20 mouse cellular contexts compared by ENCODE assay signal in genomic region chr14:17781921-17782320, GRCm38 (mm10).
"Had no signal": no experiment of that assay in that cellular context is flagged by ENCODE, and none has a peak within 500 bp of the region (broad histone marks: within the 10 kb centered on the region; RNA-seq: fewer than 3 reads in every experiment).

No protein-coding gene starts in this region.

- DNase-seq: kidney, postnatal 25 days; layer of hippocampus, adult 9-11 months; liver; lung, adult 18-20 months; right cerebral cortex, adult 18-20 months; right cerebral cortex, postnatal 14 days; right cerebral cortex, postnatal 4 days; thymus, postnatal 25 days had no signal

- H3K27ac ChIP-seq: kidney, postnatal 0 days; layer of hippocampus, adult 2 months; limb, embryonic 12.5 days; liver, embryonic 12.5 days; liver, embryonic 15.5 days; lung, embryonic 15.5 days; macrophage; midbrain, embryonic 12.5 days; midbrain, embryonic 15.5 days; neural tube, embryonic 12.5 days; neural tube, embryonic 15.5 days; stomach, postnatal 0 days had no signal

- H3K4me3 ChIP-seq: layer of hippocampus, adult 2 months; limb, embryonic 12.5 days; liver, embryonic 12.5 days; liver, embryonic 15.5 days; lung, embryonic 15.5 days; midbrain, embryonic 12.5 days; midbrain, embryonic 15.5 days; neural tube, embryonic 12.5 days; neural tube, embryonic 15.5 days had no signal

- H3K9me3 ChIP-seq: limb, embryonic 12.5 days; liver, embryonic 12.5 days; liver, embryonic 15.5 days; lung, embryonic 15.5 days; midbrain, embryonic 12.5 days; midbrain, embryonic 15.5 days; neural tube, embryonic 12.5 days; neural tube, embryonic 15.5 days had no signal

- H3K4me2 ChIP-seq: limb, embryonic 12.5 days; liver, embryonic 12.5 days; liver, embryonic 15.5 days; lung, embryonic 15.5 days; midbrain, embryonic 12.5 days; midbrain, embryonic 15.5 days; neural tube, embryonic 12.5 days; neural tube, embryonic 15.5 days had no signal

- H3K4me1 ChIP-seq: liver, embryonic 12.5 days; lung, embryonic 15.5 days; midbrain, embryonic 12.5 days; midbrain, embryonic 15.5 days; neural tube, embryonic 12.5 days; neural tube, embryonic 15.5 days had no signal

- H3K27me3 ChIP-seq: limb, embryonic 12.5 days; liver, embryonic 12.5 days; liver, embryonic 15.5 days; lung, embryonic 15.5 days; midbrain, embryonic 12.5 days; midbrain, embryonic 15.5 days; neural tube, embryonic 12.5 days; neural tube, embryonic 15.5 days had no signal

- ATAC-seq: liver, embryonic 12.5 days; midbrain, embryonic 15.5 days had no signal

- H3K9ac ChIP-seq: limb, embryonic 12.5 days; liver, embryonic 12.5 days; liver, embryonic 15.5 days; lung, embryonic 15.5 days; midbrain, embryonic 12.5 days; midbrain, embryonic 15.5 days; neural tube, embryonic 12.5 days; neural tube, embryonic 15.5 days had no signal

- H3K36me3 ChIP-seq: limb, embryonic 12.5 days; liver, embryonic 12.5 days; liver, embryonic 15.5 days; lung, embryonic 15.5 days; midbrain, embryonic 12.5 days; midbrain, embryonic 15.5 days; neural tube, embryonic 12.5 days; neural tube, embryonic 15.5 days had no signal
